Mouse (Mus musculus): Measurements from ENCODE around the gene Mcl1. TPM values are rescaled to one million over a fixed set of nuclear protein-coding genes. Genes with fewer than 3 reads are reported as not detected.

The Mcl1 gene
- total and polyA plus RNA-seq, 2 experiments: 39.4 to 57.5 TPM

- H3K36me3 ChIP-seq (ENCODE audit: control insufficient read depth, insufficient read depth, low read length): no peaks in the 10 kb centered on the region
- H3K27ac ChIP-seq (replicated peaks; ENCODE audit: insufficient read depth, low read depth, low read length): no peak overlapping the region
- peaks cover 22% of the 10 kb centered on the region for H3K4me1 ChIP-seq (ENCODE audit: control insufficient read depth, insufficient read depth, low read length)
- no peaks in the 10 kb centered on the region for H3K27me3 ChIP-seq (ENCODE audit: control insufficient read depth, insufficient read depth, low read length)
- no peak overlapping the region for H3K4me3 ChIP-seq (ENCODE audit: insufficient read depth, low read depth, low read length)
- no peak for TF ChIP-seq POLR2A (IDR thresholded peaks at IDR 0.05; ENCODE audit: extremely low read depth, insufficient read depth, low read length)
- no peak for TF ChIP-seq CTCF (IDR thresholded peaks at IDR 0.05; ENCODE audit: low read depth, low read length)
- WGBS: 95% methylated on average over 3 of the region's 3 CpGs
- H3K9ac ChIP-seq (ENCODE audit: low read depth, low read length): no peak overlapping the region
- DNase-seq (ENCODE audit: extremely low read depth, low read depth, low spot score): no peak
- H3K79me2 ChIP-seq (ENCODE audit: control insufficient read depth, insufficient read depth, low read length): no peaks in the 10 kb centered on the region
These were observed 37.2 kb downstream of the Mcl1 start for GRCm38 (mm10) chr3:95695796-95696195.

GRCm38 (mm10) chr3:95696360-95696759 is 37.8 kb downstream of the Mcl1 start:
- 81% methylated on average over 7 of the region's 7 CpGs for WGBS
- H3K79me2 ChIP-seq (ENCODE audit: control insufficient read depth, insufficient read depth, low read length): no peaks in the 10 kb centered on the region
- peaks cover 22% of the 10 kb centered on the region for H3K4me1 ChIP-seq (ENCODE audit: control insufficient read depth, insufficient read depth, low read length)
- no peak overlapping the region for H3K4me3 ChIP-seq (ENCODE audit: insufficient read depth, low read depth, low read length)
- no peak overlapping the region for H3K9ac ChIP-seq (ENCODE audit: low read depth, low read length)
- no peak for DNase-seq (ENCODE audit: extremely low read depth, low read depth, low spot score)
- H3K27ac ChIP-seq (replicated peaks; ENCODE audit: insufficient read depth, low read depth, low read length): no peak overlapping the region
- H3K27me3 ChIP-seq (ENCODE audit: control insufficient read depth, insufficient read depth, low read length): no peaks in the 10 kb centered on the region
- TF ChIP-seq CTCF (IDR thresholded peaks at IDR 0.05; ENCODE audit: low read depth, low read length) (no peak), POLR2A (IDR thresholded peaks at IDR 0.05; ENCODE audit: extremely low read depth, insufficient read depth, low read length) (no peak)
- no peaks in the 10 kb centered on the region for H3K36me3 ChIP-seq (ENCODE audit: control insufficient read depth, insufficient read depth, low read length)

GRCm38 (mm10) chr3:95698286-95698685 is 39.7 kb downstream of the Mcl1 start:
- DNase-seq (ENCODE audit: extremely low read depth, low read depth, low spot score): no peak
- H3K36me3 ChIP-seq (ENCODE audit: control insufficient read depth, insufficient read depth, low read length): no peaks in the 10 kb centered on the region
- H3K27me3 ChIP-seq (ENCODE audit: control insufficient read depth, insufficient read depth, low read length): no peaks in the 10 kb centered on the region
- no peak overlapping the region for H3K27ac ChIP-seq (replicated peaks; ENCODE audit: insufficient read depth, low read depth, low read length)
- H3K4me3 ChIP-seq (ENCODE audit: insufficient read depth, low read depth, low read length): no peak overlapping the region
- H3K9ac ChIP-seq (ENCODE audit: low read depth, low read length): no peak overlapping the region
- no peaks in the 10 kb centered on the region for H3K79me2 ChIP-seq (ENCODE audit: control insufficient read depth, insufficient read depth, low read length)
- peaks cover 17% of the 10 kb centered on the region for H3K4me1 ChIP-seq (ENCODE audit: control insufficient read depth, insufficient read depth, low read length)
- TF ChIP-seq POLR2A (IDR thresholded peaks at IDR 0.05; ENCODE audit: extremely low read depth, insufficient read depth, low read length): no peak
- TF ChIP-seq CTCF (IDR thresholded peaks at IDR 0.05; ENCODE audit: low read depth, low read length): no peak
- 97% methylated on average over 4 of the region's 4 CpGs for WGBS

GRCm38 (mm10) chr3:95700233-95700681 is 41.7 kb downstream of the Mcl1 start:
- no peaks in the 10 kb centered on the region for H3K27me3 ChIP-seq (ENCODE audit: control insufficient read depth, insufficient read depth, low read length)
- H3K27ac ChIP-seq (replicated peaks; ENCODE audit: insufficient read depth, low read depth, low read length): no peak overlapping the region
- no peaks in the 10 kb centered on the region for H3K36me3 ChIP-seq (ENCODE audit: control insufficient read depth, insufficient read depth, low read length)
- TF ChIP-seq CTCF (IDR thresholded peaks at IDR 0.05; ENCODE audit: low read depth, low read length): no peak
- TF ChIP-seq POLR2A (IDR thresholded peaks at IDR 0.05; ENCODE audit: extremely low read depth, insufficient read depth, low read length): no peak
- DNase-seq (ENCODE audit: extremely low read depth, low read depth, low spot score): peak; percentile 45
- peaks cover 5% of the 10 kb centered on the region; the same call in 1 of the 2 replicates for H3K4me1 ChIP-seq (ENCODE audit: control insufficient read depth, insufficient read depth, low read length)
- no peak overlapping the region for H3K9ac ChIP-seq (ENCODE audit: low read depth, low read length)
- no peak overlapping the region for H3K4me3 ChIP-seq (ENCODE audit: insufficient read depth, low read depth, low read length)
- H3K79me2 ChIP-seq (ENCODE audit: control insufficient read depth, insufficient read depth, low read length): no peaks in the 10 kb centered on the region
- WGBS: 42% methylated on average over 6 of the region's 6 CpGs

- 98% methylated on average over 2 of the region's 2 CpGs for WGBS
These were observed 42.5 kb downstream of the Mcl1 start for GRCm38 (mm10) chr3:95701085-95701484.

GRCm38 (mm10) chr3:95701877-95702540 is 43.4 kb downstream of the Mcl1 start:
- Histone ChIP-seq H3K4me3 (ENCODE audit: insufficient read depth, low read depth, low read length) (no peak overlapping the region; the same call in 1 of the 2 replicates), H3K27me3 (ENCODE audit: control insufficient read depth, insufficient read depth, low read length) (no peaks in the 10 kb centered on the region), H3K36me3 (ENCODE audit: control insufficient read depth, insufficient read depth, low read length) (no peaks in the 10 kb centered on the region), H3K79me2 (ENCODE audit: control insufficient read depth, insufficient read depth, low read length) (no peaks in the 10 kb centered on the region), H3K4me1 (ENCODE audit: control insufficient read depth, insufficient read depth, low read length) (peaks cover 5% of the 10 kb centered on the region; the same call in 1 of the 2 replicates), H3K27ac (replicated peaks; ENCODE audit: insufficient read depth, low read depth, low read length) (peak overlapping the region; percentile 21; the same call in 1 of the 2 replicates), H3K9ac (ENCODE audit: low read depth, low read length) (peak overlapping the region; percentile 53)
- WGBS: 18% methylated on average over 24 of the region's 24 CpGs
- peak; percentile 57 for DNase-seq (ENCODE audit: extremely low read depth, low read depth, low spot score)
- TF ChIP-seq CTCF (IDR thresholded peaks at IDR 0.05; ENCODE audit: low read depth, low read length) (0 out of 2 replicates have a peak, but pooled peaks have one; percentile 11), POLR2A (IDR thresholded peaks at IDR 0.05; ENCODE audit: extremely low read depth, insufficient read depth, low read length) (no peak)

More at GRCm38 (mm10) chr3:95701085-95701484, 42.5 kb downstream of the Mcl1 start:
- no peak overlapping the region for H3K27ac ChIP-seq (replicated peaks; ENCODE audit: insufficient read depth, low read depth, low read length)
- H3K4me3 ChIP-seq (ENCODE audit: insufficient read depth, low read depth, low read length): no peak overlapping the region
- H3K9ac ChIP-seq (ENCODE audit: low read depth, low read length): no peak overlapping the region
- H3K27me3 ChIP-seq (ENCODE audit: control insufficient read depth, insufficient read depth, low read length): no peaks in the 10 kb centered on the region
- H3K79me2 ChIP-seq (ENCODE audit: control insufficient read depth, insufficient read depth, low read length): no peaks in the 10 kb centered on the region
- no peaks in the 10 kb centered on the region for H3K36me3 ChIP-seq (ENCODE audit: control insufficient read depth, insufficient read depth, low read length)
- H3K4me1 ChIP-seq (ENCODE audit: control insufficient read depth, insufficient read depth, low read length): peaks cover 5% of the 10 kb centered on the region; the same call in 1 of the 2 replicates
- DNase-seq (ENCODE audit: extremely low read depth, low read depth, low spot score): no peak
- TF ChIP-seq CTCF (IDR thresholded peaks at IDR 0.05; ENCODE audit: low read depth, low read length) (no peak), POLR2A (IDR thresholded peaks at IDR 0.05; ENCODE audit: extremely low read depth, insufficient read depth, low read length) (no peak)

All from liver, adult 2 months (tissue).